Mouse (Mus musculus): ENCODE data around the gene Aldh18a1.
A peak's percentile ranks its signal among the peaks of the same experiment; 100 is the strongest.

Aldh18a1 gene

GRCm38 (mm10) chr19:40530323-40530722, 57.9 kb downstream of the Aldh18a1 start:
- no peak for DNase-seq (ENCODE audit: low spot score in 2 of 2)

- DNase-seq (ENCODE audit: low spot score in 2 of 2): no peak
Measured at GRCm38 (mm10) chr19:40528254-40528653, 60.0 kb downstream of the Aldh18a1 start.

- no peak for DNase-seq (ENCODE audit: low spot score in 2 of 2)
Measured at GRCm38 (mm10) chr19:40526367-40527014, 61.8 kb downstream of the Aldh18a1 start.

GRCm38 (mm10) chr19:40523431-40524005, 64.7 kb downstream of the Aldh18a1 start:
- DNase-seq (ENCODE audit: low spot score in 2 of 2): no peak

- DNase-seq (ENCODE audit: low spot score in 2 of 2): no peak
Measured at GRCm38 (mm10) chr19:40520403-40520802, 67.9 kb downstream of the Aldh18a1 start.

- no peak for DNase-seq (ENCODE audit: low spot score in 2 of 2)
Measured at GRCm38 (mm10) chr19:40518706-40519105, 69.6 kb downstream of the Aldh18a1 start.

- DNase-seq (ENCODE audit: low spot score in 2 of 2): no peak
Measured at GRCm38 (mm10) chr19:40515596-40515995, 72.7 kb downstream of the Aldh18a1 start.

GRCm38 (mm10) chr19:40514376-40514775, 73.9 kb downstream of the Aldh18a1 start:
- no peak for DNase-seq (ENCODE audit: low spot score in 2 of 2)

GRCm38 (mm10) chr19:40513632-40514078, 74.6 kb downstream of the Aldh18a1 start, which contains the start of gene Sorbs1:
TSS of gene Sorbs1 (minus strand) at chr19:40513779.
- peak; percentile 98 for DNase-seq (ENCODE audit: low spot score in 2 of 2)

- peak; percentile 54 to 79 for DNase-seq (ENCODE audit: low spot score in 2 of 2)
Measured at GRCm38 (mm10) chr19:40512500-40513421, 75.5 kb downstream of the Aldh18a1 start.

GRCm38 (mm10) chr19:40511679-40512309, 76.5 kb downstream of the Aldh18a1 start:
- peak; percentile 67 to 74 for DNase-seq (ENCODE audit: low spot score in 2 of 2)

- no peak for DNase-seq (ENCODE audit: low spot score in 2 of 2)
Measured at GRCm38 (mm10) chr19:40511100-40511439, 77.2 kb downstream of the Aldh18a1 start.

GRCm38 (mm10) chr19:40510387-40511099, 77.7 kb downstream of the Aldh18a1 start:
- DNase-seq (ENCODE audit: low spot score in 2 of 2): no peak

GRCm38 (mm10) chr19:40509274-40509673, 79.0 kb downstream of the Aldh18a1 start:
- DNase-seq (ENCODE audit: low spot score in 2 of 2): no peak

GRCm38 (mm10) chr19:40508851-40509250, 79.4 kb downstream of the Aldh18a1 start:
- DNase-seq (ENCODE audit: low spot score in 2 of 2): no peak

GRCm38 (mm10) chr19:40506965-40507364, 81.3 kb downstream of the Aldh18a1 start:
- no peak for DNase-seq (ENCODE audit: low spot score in 2 of 2)

GRCm38 (mm10) chr19:40504336-40504735, 83.9 kb downstream of the Aldh18a1 start:
- no peak for DNase-seq (ENCODE audit: low spot score in 2 of 2)
